Mouse (Mus musculus) right cerebral cortex, adult 2 months (tissue): Measurements from ENCODE around the gene Scn9a.
A peak's percentile ranks its signal among the peaks of the same experiment; 100 is the strongest.

Experiments used
- DNase-seq, 2 experiments: peaks; one replicate each; pipeline ENCODE4 v3.0.0; 2021 to 2022; ENCODE audit warnings: low spot score in 2 of 2

Gene Scn9a

DNA sequence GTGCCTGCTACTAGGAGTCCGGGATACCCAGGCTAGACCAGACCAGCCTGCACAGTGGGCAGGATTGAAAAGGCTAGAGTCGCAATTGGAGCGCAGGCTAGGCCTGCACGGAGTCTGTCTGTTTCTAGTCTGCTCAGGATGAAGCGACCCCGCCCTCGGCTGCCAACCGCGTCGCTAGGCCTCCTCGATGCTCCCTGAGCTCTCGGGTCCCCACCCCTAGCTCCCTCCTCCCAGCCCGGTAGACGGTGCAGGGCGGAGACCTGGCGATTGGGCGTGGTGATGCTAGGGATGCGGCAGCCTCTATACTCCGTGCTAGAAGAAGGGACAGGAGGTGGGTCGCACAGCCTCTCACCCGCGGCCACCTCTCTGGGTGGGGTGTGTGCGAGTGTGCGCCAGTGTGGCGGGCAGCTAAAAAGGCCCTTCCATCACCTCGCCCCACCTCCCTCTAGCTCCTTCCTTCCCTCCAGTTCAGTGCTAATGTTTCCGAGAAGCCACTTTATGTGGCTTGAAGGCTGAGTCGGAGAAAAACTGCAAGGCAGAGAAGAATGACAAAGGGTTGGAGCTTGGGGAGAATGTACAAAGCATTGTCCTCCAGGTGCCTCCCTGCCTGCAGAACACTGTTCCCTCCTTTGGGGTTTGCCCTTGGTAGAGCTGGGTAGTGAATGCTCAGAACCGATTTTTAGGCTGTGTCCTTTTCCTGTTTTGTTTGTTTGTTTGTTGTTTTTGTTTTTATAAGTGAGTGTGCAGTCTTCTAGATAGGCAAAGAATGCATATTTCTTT is at the start of gene Scn9a:
Gene Scn9a, minus strand, starts transcription at position 383 of the 780 bp plus-strand sequence.
- peak; percentile 30 to 46 for DNase-seq

DNA sequence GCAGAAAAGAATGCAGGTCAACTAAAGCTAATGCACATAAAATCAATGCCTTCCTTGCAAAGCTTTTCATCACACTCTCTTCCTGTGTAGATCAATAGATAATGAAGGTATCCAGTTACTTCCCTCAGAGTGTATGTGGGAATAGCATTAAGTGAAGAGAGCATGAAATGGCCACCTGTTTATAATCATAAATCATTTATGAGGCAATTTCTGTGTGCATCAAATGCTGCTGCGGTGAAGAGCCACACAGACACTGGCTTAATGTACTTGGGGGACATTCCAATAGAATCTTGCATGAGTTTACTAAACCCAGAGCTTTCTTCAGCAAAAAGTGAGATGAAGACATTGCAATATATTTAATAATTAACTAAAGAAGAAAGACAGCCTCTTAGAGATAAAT is 27.2 kb upstream of the Scn9a start:
- DNase-seq = no peak

DNA sequence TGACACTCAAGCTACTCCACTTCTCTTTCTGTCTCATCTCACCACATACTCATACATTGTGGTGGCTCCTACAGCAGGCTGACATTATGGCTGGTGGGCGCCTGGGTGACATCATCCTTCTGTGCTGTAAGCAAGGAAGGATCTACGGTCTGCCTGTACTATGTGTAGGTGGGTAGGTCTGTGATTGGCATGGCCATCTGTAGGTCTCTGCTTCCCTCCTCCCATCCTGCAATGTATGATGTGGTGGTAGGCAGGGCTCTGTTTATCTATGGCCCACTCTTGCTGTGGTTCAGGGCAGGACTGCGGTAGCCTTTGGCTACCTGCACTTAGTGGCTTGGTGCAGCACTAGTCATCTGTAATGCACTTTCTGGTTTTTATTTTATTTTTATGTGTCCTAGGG is 21.7 kb upstream of the Scn9a start:
- DNase-seq = no peak

DNA sequence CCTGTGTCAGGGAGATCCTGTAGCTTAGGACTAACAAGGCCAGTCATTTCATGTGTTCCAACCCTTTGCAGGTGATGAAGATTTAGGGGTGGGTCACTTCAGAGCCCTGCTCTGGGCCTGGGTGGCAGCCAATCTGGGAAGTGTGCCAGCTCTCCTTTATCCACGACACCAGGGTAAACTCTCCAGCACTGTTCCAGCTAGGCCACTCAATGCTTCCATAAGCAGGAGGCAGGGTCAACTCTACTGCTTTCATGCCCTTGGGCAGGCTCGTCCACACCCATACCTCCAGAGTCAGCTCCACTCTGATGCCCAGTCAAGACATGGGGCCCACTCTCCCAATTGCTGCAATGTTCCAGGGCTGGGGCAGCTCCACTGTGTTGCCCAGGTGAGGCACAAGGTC is 20.7 kb upstream of the Scn9a start:
- DNase-seq = no peak

DNA sequence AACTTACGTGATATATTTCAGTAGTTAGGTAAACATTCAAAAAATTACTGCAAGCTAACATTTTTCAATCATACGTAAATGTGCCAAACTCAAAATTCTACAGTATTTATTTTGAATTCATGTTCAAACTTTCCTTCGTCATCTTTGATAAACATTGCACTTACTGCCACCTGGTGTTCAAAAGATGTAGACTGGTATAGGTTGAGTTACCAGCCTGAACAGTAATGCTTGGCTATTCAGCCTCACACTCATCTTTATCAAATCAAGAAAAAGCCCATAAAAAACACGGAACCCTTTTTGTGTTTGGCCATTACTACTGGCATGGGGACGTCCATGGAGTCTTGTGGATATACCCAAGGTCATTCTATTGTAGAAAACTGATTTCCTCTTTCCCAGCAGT is 9.6 kb upstream of the Scn9a start:
- DNase-seq = peak in 1 of 2 experiments; percentile 56

- no peak for DNase-seq
These were observed 2.0 kb downstream of the Scn9a start for GRCm38 (mm10) chr2:66632728-66633127.

GRCm38 (mm10) chr2:66611091-66611490 is 23.7 kb downstream of the Scn9a start:
- DNase-seq = no peak

DNA sequence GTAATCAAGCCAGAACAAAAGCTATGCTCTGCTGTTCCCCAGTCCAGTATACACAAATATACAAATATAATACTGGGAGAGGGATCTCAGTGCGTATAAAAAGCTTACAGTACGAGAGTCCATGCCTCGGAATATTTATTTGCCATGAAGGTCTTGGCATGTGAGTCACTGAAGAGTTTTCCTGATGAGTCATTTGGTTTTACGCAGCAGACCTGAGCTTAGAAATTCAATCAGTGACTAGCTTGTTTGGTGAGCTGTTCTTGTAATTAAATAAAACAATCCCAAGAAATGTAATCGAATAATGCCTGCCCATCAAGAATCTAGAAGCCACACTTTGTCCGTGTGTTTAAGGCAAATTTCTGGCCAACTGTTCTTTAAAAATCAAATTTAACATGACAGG is 37.4 kb downstream of the Scn9a start:
- no peak for DNase-seq

DNA sequence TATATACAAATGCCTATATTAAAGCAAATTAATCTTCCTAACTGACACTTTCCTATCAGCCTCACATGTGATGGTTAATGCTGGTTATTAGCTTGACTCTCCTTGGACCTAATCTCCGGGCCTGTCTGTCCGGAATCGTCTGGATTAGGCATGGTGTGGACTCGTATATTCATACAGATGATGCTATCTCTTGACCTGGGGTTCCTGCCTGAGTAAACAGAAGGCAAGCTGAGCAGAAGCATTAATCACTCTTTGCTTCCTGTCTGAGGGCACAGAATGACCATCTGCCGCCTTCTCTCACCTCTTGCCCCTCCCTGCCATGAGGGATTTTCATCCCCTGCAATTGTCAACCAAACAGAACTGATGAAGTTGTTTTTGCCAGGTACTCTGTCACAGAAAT is 38.6 kb downstream of the Scn9a start:
- DNase-seq = no peak

GRCm38 (mm10) chr2:66590151-66590550 is 44.6 kb downstream of the Scn9a start:
- DNase-seq = no peak

DNA sequence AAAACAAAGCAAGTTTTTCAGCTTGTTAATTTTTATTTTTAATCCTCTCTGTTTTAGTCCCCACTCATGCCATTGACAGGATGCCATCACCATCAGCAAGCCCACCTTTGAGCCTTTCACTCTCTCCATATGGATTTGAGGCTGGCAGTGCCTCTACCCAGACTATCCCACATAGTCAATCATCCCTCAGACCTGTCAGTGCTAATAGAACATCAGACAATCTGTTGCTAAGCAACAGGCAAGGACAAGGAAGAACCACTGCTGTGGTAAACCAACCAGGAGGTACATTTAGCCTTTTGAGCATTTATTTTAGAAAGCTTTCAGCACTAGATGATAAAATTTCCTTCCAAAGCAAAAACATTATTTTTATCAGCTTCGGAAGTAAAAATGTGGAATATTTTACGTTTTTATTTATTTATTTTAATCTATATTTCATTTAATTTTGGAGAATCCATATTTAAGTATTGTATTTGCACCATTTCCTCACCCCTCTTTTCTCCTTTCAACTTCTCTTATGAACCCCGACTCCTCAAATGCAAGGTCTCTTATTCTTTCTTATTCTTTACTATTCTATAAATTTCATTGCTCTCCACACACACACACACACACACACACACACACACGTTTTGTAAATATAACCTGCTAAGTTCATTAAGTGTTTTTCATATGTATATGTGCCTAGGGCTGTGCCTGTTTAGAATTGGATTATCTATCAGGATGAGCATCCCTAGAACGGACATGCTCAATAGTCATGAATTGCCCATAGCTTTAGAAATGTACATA is 54.5 kb downstream of the Scn9a start:
- no peak for DNase-seq

GRCm38 (mm10) chr2:66548254-66548653 is 86.5 kb downstream of the Scn9a start:
- no peak for DNase-seq

DNA sequence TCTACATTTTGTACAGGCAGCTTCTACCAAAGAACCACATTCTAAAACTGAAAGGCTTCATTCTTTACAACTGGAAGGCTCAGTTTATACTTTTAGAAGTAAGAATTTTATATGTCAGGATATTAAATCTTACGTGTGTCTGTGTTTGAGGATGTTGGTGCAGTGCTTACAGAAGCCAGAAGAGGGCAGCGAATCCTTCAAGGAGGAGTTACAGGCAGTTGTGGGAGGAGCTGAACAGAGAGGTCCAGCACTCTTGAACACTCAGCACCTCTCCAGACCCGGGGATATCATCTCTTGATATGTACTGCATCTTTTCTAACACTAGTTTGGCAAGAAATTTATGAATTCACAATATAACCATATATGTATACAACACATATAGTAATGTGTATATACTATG is 114.8 kb downstream of the Scn9a start:
- DNase-seq = no peak

GRCm38 (mm10) chr2:66511424-66511823 is 123.3 kb downstream of the Scn9a start:
- DNase-seq = no peak

- DNase-seq = no peak
These were observed 126.7 kb downstream of the Scn9a start for GRCm38 (mm10) chr2:66508032-66508431.

- DNase-seq = no peak
These were observed 127.1 kb downstream of the Scn9a start for GRCm38 (mm10) chr2:66507616-66508015.

GRCm38 (mm10) chr2:66502158-66502557 is 132.6 kb downstream of the Scn9a start:
- DNase-seq = no peak

- no peak for DNase-seq
These were observed 140.2 kb downstream of the Scn9a start for GRCm38 (mm10) chr2:66494556-66494955.

- no peak for DNase-seq
These were observed 156.4 kb downstream of the Scn9a start for GRCm38 (mm10) chr2:66478395-66478794.

GRCm38 (mm10) chr2:66473181-66473822 is 161.5 kb downstream of the Scn9a start:
- peak; percentile 45 to 46 for DNase-seq

- DNase-seq = no peak
These were observed 169.3 kb downstream of the Scn9a start for GRCm38 (mm10) chr2:66465484-66465883.

DNA sequence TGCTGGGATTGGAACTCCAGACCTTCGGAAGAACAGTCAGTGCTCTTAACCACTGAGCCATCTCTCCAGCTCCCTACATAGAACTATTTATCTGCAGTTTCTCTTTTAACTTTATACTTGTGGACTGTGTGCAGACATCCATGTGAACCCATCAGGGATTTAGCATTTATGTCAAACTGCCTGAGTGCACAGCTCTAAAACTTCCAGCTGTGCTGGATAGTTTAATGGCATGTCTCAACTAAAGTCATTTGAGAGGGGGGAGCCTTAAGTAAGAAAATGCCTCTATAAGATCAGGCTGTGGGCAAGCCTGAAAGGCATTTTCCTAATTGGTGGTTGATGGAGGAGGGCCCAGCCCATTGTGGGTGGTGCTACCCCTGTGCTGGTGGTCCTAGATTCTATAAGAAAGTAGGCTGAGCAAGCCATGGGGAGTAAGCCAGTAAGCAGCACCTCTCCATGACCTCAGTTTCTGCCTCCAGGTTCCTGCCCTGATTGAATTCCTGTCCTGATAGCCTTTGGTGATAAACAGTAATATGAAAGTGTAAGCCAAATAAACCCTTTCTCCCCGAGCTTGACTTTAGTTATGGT is 169.8 kb downstream of the Scn9a start:
- no peak for DNase-seq
